Mouse (Mus musculus): ENCODE results near the gene Gm10031.

GRCm38 (mm10) chr1:156520136-156520780 is 3.6 kb upstream of the Gm10031 start:
- TF ChIP-seq CTCF (conservative IDR thresholded peaks at IDR 0.05; ENCODE audit: low read length) (no peak), NANOG (IDR thresholded peaks at IDR 0.05; ENCODE audit: borderline replicate concordance, low read length) (no peak)
